Mouse (Mus musculus): Measurements from ENCODE around the gene Lage3. TPM values are rescaled to one million over a fixed set of nuclear protein-coding genes. Genes with fewer than 3 reads are reported as not detected.
"Not testable (repeated sequence)": the region's sequence is repeated elsewhere in the genome, so short reads cannot be mapped to it uniquely, and the experiment has no call there.

Gene Lage3
- polyA plus RNA-seq, 1 experiment = 7.0 TPM

DNA sequence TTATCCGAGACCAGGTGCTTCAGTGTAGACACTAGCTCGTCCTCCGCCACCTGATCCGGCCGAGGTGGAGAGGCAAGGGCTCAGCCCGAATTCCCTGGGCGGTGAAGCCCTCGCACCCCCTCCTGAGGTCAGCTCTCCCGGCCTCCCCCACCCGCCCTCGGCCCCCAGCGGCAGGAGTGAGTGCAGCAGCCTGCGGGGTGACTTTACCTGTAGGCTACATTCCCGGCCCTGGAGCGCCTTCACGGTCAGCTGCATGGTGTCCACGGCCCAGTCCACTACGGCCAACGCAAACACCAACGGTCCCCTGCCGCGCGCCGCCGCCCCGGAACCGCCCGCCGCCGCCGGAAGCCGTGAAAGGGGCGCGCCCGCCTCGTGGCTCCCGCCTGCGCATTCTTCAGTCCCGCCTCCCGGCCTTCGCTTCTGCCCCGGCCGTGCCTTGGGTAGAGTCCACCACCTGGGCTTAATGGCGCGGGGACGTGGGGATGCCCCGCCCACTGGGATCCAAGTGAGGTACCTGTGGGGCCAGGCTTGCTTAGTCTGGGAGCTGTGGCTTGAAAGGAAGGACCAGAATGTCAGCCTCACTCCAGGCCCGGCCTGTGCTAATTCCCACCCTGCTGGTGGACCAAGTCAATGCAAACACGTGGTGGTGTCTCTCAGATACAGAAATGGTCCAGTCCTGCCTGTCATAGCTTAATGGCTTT lies 14.9 kb upstream of the Lage3 start:
- no peak; the same call in 1 of the 2 replicates for TF ChIP-seq POLR2A (IDR thresholded peaks at IDR 0.05; ENCODE audit: control insufficient read depth, low read depth, low read length)
- TF ChIP-seq CTCF (IDR thresholded peaks at IDR 0.05; ENCODE audit: control insufficient read depth, insufficient read depth, insufficient replicate concordance, low read depth, low read length) = no peak
- H3K4me1 ChIP-seq (ENCODE audit: control insufficient read depth, insufficient read depth, low read length) = peaks cover 7% of the 10 kb centered on the region
- peak overlapping the region; percentile 89 for H3K27ac ChIP-seq (ENCODE audit: control insufficient read depth, insufficient read depth, low read depth, low read length)
- peak overlapping the region; percentile 79 for H3K4me3 ChIP-seq (ENCODE audit: control insufficient read depth, low read depth, low read length)
- H3K27me3 ChIP-seq (ENCODE audit: control insufficient read depth, insufficient read depth, low read length) = no peaks in the 10 kb centered on the region
- H3K36me3 ChIP-seq (ENCODE audit: control insufficient read depth, insufficient read depth, low read length) = no peaks in the 10 kb centered on the region

DNA sequence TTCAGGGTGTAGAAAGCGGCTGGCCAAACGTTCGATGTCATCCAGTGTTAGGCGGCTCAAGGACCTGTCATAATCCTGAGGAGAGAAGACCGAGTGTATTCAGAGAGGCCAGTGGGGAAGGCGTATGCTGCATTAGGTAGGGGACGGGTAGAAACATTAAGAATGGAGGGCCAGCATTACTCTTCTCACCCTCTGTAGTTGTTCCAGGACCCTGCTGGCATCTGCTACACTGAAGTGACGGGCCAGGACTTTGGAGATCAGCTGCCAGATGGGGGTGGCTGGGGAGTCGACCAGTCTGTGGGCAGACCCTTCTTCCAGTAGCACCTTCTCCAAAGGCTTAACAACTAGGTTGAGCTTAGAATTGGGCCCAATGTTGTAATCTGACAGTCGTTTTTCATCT lies 14.1 kb upstream of the Lage3 start:
- Histone ChIP-seq H3K27ac (ENCODE audit: control insufficient read depth, insufficient read depth, low read depth, low read length) (peak overlapping the region; percentile 89), H3K4me3 (ENCODE audit: control insufficient read depth, low read depth, low read length) (peak overlapping the region; percentile 79), H3K4me1 (ENCODE audit: control insufficient read depth, insufficient read depth, low read length) (peaks cover 7% of the 10 kb centered on the region), H3K27me3 (ENCODE audit: control insufficient read depth, insufficient read depth, low read length) (no peaks in the 10 kb centered on the region), H3K36me3 (ENCODE audit: control insufficient read depth, insufficient read depth, low read length) (no peaks in the 10 kb centered on the region)
- TF ChIP-seq CTCF (IDR thresholded peaks at IDR 0.05; ENCODE audit: control insufficient read depth, insufficient read depth, insufficient replicate concordance, low read depth, low read length) (no peak), POLR2A (IDR thresholded peaks at IDR 0.05; ENCODE audit: control insufficient read depth, low read depth, low read length) (no peak)

DNA sequence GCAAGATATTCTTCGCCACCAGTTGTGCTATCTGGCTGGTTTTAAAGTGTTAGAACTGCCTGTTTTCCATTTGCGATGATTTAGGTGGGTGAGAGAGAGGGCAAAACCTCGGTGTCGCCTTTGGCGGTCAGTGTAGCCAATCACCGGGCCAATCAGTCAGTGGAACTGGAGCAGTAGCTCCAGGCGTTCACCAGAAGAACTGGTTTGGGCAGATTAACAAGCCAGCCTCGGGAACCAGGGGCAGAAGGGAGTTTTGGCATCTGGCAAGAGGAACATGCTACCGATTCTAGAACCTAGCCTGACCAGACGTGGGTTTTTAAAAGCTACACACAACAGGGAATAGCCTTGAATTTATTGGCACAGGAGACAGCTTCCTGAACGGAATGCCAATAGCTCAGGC lies 5.8 kb upstream of the Lage3 start:
- Histone ChIP-seq H3K4me3 (ENCODE audit: control insufficient read depth, low read depth, low read length) (no peak overlapping the region), H3K4me1 (ENCODE audit: control insufficient read depth, insufficient read depth, low read length) (no peaks in the 10 kb centered on the region), H3K36me3 (ENCODE audit: control insufficient read depth, insufficient read depth, low read length) (no peaks in the 10 kb centered on the region), H3K27ac (ENCODE audit: control insufficient read depth, insufficient read depth, low read depth, low read length) (no peak overlapping the region), H3K27me3 (ENCODE audit: control insufficient read depth, insufficient read depth, low read length) (no peaks in the 10 kb centered on the region)
- no peak for TF ChIP-seq POLR2A (IDR thresholded peaks at IDR 0.05; ENCODE audit: control insufficient read depth, low read depth, low read length)
- no peak for TF ChIP-seq CTCF (IDR thresholded peaks at IDR 0.05; ENCODE audit: control insufficient read depth, insufficient read depth, insufficient replicate concordance, low read depth, low read length)

DNA sequence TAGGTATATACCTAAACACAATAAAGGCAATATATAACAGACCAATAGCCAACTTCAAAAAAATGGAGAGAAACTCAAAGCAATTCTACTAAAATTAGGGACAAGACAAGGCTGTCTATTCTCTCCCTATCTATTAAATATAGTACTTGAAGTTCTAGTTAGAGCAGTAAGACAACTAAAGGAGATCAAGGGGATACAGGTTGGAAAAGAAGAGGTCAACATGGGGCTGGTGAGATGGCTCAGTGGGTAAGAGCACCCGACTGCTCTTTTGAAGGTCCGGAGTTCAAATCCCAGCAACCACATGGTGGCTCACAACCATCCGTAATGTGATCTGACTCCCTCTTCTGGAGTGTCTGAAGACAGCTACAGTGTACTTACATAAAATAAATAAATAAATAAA lies 3.7 kb upstream of the Lage3 start:
- not testable (repeated sequence) for H3K27ac ChIP-seq (ENCODE audit: control insufficient read depth, insufficient read depth, low read depth, low read length); H3K27me3 ChIP-seq (ENCODE audit: control insufficient read depth, insufficient read depth, low read length); H3K4me3 ChIP-seq (ENCODE audit: control insufficient read depth, low read depth, low read length); H3K36me3 ChIP-seq (ENCODE audit: control insufficient read depth, insufficient read depth, low read length); H3K4me1 ChIP-seq (ENCODE audit: control insufficient read depth, insufficient read depth, low read length)

DNA sequence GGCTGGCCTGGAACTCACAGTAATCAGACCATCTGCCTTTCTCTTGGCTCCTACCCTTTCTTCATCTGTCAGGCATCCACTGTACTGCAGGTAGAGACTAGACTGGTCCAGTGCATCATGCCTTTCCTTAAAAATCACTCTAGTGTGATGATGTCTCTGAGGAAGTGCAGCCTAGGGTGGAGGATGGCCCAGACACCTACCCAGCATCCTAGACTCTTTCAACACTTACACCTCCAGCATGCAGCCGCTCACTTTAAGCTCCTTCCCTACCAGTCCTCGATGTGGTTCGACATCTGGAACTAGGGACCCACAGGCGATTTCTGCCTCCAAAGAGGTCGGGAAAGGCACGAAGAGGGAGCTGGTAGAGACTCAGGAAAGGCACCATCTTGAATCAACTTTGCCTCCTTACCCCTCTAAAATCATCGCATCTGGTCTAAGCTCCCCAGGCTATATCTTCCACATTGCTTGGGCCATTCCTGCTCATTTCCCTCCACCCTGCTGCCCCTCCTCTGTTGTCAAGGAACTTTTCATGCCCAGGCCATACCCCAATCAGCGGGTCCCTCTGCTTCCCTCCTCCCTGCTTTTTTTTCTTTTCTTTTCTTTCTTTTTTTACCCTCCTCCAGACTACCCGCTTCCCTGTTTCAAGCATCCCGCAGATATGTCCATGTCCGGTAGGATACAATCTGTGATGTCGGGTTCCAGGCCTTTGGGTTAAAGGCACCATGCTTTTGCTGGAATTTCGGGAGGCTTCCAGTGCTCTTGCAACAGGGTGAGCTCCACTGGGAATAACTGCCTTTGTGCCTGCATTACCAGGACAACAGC lies 562 bp downstream of the Lage3 start:
- Histone ChIP-seq H3K36me3 (ENCODE audit: control insufficient read depth, insufficient read depth, low read length) (no peaks in the 10 kb centered on the region), H3K27me3 (ENCODE audit: control insufficient read depth, insufficient read depth, low read length) (no peaks in the 10 kb centered on the region), H3K4me1 (ENCODE audit: control insufficient read depth, insufficient read depth, low read length) (peaks cover 3% of the 10 kb centered on the region; the same call in 1 of the 2 replicates), H3K27ac (ENCODE audit: control insufficient read depth, insufficient read depth, low read depth, low read length) (no peak overlapping the region), H3K4me3 (ENCODE audit: control insufficient read depth, low read depth, low read length) (peak overlapping the region; percentile 79)
- TF ChIP-seq CTCF (IDR thresholded peaks at IDR 0.05; ENCODE audit: control insufficient read depth, insufficient read depth, insufficient replicate concordance, low read depth, low read length) (no peak), POLR2A (IDR thresholded peaks at IDR 0.05; ENCODE audit: control insufficient read depth, low read depth, low read length) (no peak)

DNA sequence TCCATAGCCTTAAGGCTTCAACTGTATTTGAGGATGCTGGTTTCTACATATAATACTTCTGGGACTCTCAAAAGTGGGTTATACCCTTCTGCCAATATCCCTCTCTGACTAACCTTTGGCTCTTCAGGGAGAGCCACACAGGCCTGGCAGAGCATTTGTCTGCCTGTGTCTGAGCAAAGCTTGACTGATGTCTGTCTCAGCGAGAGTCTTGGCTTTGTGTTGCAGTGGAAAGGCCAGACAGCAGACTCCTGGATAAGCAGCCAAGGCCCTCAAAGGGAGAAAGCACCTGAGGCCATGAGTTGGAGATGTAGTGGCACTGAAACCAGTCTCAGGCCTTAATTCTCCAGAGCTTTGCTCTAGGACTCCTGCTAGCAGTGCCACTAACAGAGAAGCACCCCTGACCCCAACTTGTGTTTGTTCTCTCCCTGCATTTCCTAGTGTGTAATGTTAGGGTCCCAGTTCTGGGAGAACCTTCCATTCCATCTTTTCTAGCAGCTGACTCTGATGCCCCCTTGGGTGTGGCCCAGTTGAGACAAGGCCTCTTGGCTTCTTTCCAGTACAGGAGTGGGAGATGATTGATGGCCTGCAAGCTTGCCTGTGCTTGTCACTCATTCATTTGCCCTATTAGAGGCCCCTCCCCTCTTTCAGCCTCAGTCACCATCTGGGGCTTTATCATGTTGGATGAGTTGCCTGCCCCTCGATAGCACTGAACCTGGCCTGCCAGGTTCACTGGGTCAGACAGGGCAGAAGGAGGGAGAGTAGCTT lies 23.1 kb downstream of the Lage3 start:
- Histone ChIP-seq H3K27ac (ENCODE audit: control insufficient read depth, insufficient read depth, low read depth, low read length) (no peak overlapping the region), H3K4me3 (ENCODE audit: control insufficient read depth, low read depth, low read length) (no peak overlapping the region), H3K27me3 (ENCODE audit: control insufficient read depth, insufficient read depth, low read length) (no peaks in the 10 kb centered on the region), H3K36me3 (ENCODE audit: control insufficient read depth, insufficient read depth, low read length) (no peaks in the 10 kb centered on the region), H3K4me1 (ENCODE audit: control insufficient read depth, insufficient read depth, low read length) (peaks cover 3% of the 10 kb centered on the region; the same call in 1 of the 2 replicates)
- TF ChIP-seq CTCF (IDR thresholded peaks at IDR 0.05; ENCODE audit: control insufficient read depth, insufficient read depth, insufficient replicate concordance, low read depth, low read length) (no peak), POLR2A (IDR thresholded peaks at IDR 0.05; ENCODE audit: control insufficient read depth, low read depth, low read length) (no peak)

DNA sequence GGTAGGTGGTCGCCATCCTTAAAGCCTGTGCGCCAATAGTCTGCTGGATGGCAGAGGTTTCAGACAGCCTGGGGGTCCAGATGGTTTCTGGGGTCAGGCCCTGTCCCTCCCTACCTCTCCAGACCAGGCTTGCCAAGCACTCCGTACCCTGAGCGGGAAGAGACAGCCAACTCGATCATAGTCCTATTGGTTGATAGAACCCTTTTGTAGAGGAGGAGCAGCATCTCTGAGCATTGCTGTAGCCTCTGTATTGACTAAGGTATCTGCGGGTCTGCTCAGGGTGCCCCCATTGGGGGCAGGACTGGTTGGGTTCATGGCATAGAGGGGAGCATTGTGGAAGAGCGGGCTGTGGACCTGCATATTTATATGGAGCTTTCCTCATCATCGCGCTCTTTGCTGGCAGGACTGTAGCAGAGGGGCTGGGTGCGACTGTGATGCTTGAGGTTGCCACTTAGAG lies 24.2 kb downstream of the Lage3 start:
- Histone ChIP-seq H3K4me1 (ENCODE audit: control insufficient read depth, insufficient read depth, low read length) (peaks cover 3% of the 10 kb centered on the region; the same call in 1 of the 2 replicates), H3K27ac (ENCODE audit: control insufficient read depth, insufficient read depth, low read depth, low read length) (no peak overlapping the region; the same call in 1 of the 2 replicates), H3K4me3 (ENCODE audit: control insufficient read depth, low read depth, low read length) (peak overlapping the region; percentile 64), H3K36me3 (ENCODE audit: control insufficient read depth, insufficient read depth, low read length) (no peaks in the 10 kb centered on the region), H3K27me3 (ENCODE audit: control insufficient read depth, insufficient read depth, low read length) (no peaks in the 10 kb centered on the region)
- no peak for TF ChIP-seq CTCF (IDR thresholded peaks at IDR 0.05; ENCODE audit: control insufficient read depth, insufficient read depth, insufficient replicate concordance, low read depth, low read length)
- no peak for TF ChIP-seq POLR2A (IDR thresholded peaks at IDR 0.05; ENCODE audit: control insufficient read depth, low read depth, low read length)
